Mouse (Mus musculus): ENCODE results near the gene Emsy.

GRCm38 (mm10) chr7:98593276-98593675 is 63.3 kb downstream of the Emsy start:
- TF ChIP-seq POLR2A (IDR thresholded peaks at IDR 0.05; ENCODE audit: borderline replicate concordance, insufficient read depth, low read length) (no peak), CTCF (IDR thresholded peaks at IDR 0.05; ENCODE audit: borderline replicate concordance, insufficient read depth, low read depth, low read length) (no peak)

Measured in cerebellum, adult 2 months (tissue).